Mouse (Mus musculus): ENCODE data around the gene Stard3. TPM values are rescaled to one million over a fixed set of nuclear protein-coding genes. Genes with fewer than 3 reads are reported as not detected.

The Stard3 gene
- total RNA-seq, 2 experiments from 2014 or later, result 21.3 to 21.8 TPM

GRCm38 (mm10) chr11:98348083-98348961 lies 9.8 kb upstream of the Stard3 start, which contains the start of gene Ppp1r1b:
Gene Ppp1r1b, plus strand, starts transcription at chr11:98348404.
- peak; percentile 75 for DNase-seq

- no peak for DNase-seq
These were observed 8.9 kb upstream of the Stard3 start for GRCm38 (mm10) chr11:98349308-98349707.

- no peak for DNase-seq
These were observed 5.7 kb upstream of the Stard3 start for GRCm38 (mm10) chr11:98352272-98352990.

GRCm38 (mm10) chr11:98353651-98354211 lies 4.4 kb upstream of the Stard3 start:
- DNase-seq, result no peak

GRCm38 (mm10) chr11:98354445-98354844 lies 3.7 kb upstream of the Stard3 start:
- no peak for DNase-seq

- peak; percentile 71 for DNase-seq
These were observed 2.4 kb upstream of the Stard3 start for GRCm38 (mm10) chr11:98355732-98356299.

GRCm38 (mm10) chr11:98356625-98357394 lies 1.4 kb upstream of the Stard3 start:
- DNase-seq, result no peak

- DNase-seq, result no peak
These were observed 590 bp upstream of the Stard3 start for GRCm38 (mm10) chr11:98357396-98358160.

- no peak for DNase-seq
These were observed 2.8 kb downstream of the Stard3 start for GRCm38 (mm10) chr11:98360866-98361521.

GRCm38 (mm10) chr11:98363817-98364216 lies 5.6 kb downstream of the Stard3 start:
- DNase-seq, result no peak

GRCm38 (mm10) chr11:98364410-98364809 lies 6.2 kb downstream of the Stard3 start:
- no peak for DNase-seq

GRCm38 (mm10) chr11:98366290-98366689 lies 8.1 kb downstream of the Stard3 start:
- no peak for DNase-seq

- no peak for DNase-seq
These were observed 9.1 kb downstream of the Stard3 start for GRCm38 (mm10) chr11:98367171-98367862.

- DNase-seq, result no peak
These were observed 9.7 kb downstream of the Stard3 start for GRCm38 (mm10) chr11:98367863-98368186.

- DNase-seq, result no peak
These were observed 11.2 kb downstream of the Stard3 start for GRCm38 (mm10) chr11:98369337-98369736.

GRCm38 (mm10) chr11:98370588-98370987 lies 12.4 kb downstream of the Stard3 start:
- DNase-seq, result no peak

GRCm38 (mm10) chr11:98371556-98372240 lies 13.5 kb downstream of the Stard3 start:
- DNase-seq, result no peak

- DNase-seq, result peak; percentile 80
These were observed 14.2 kb downstream of the Stard3 start for GRCm38 (mm10) chr11:98372406-98372805.

GRCm38 (mm10) chr11:98373244-98373643 lies 15.1 kb downstream of the Stard3 start:
- no peak for DNase-seq

GRCm38 (mm10) chr11:98374266-98374665 lies 16.1 kb downstream of the Stard3 start:
- DNase-seq, result peak; percentile 76

Measured in heart, postnatal 4 days (tissue).